Mouse (Mus musculus): Measurements from ENCODE around the gene Klrb1b. TPM values are rescaled to one million over a fixed set of nuclear protein-coding genes. Genes with fewer than 3 reads are reported as not detected.
A peak's percentile ranks its signal among the peaks of the same experiment; 100 is the strongest.

Gene Klrb1b
- polyA plus RNA-seq, 1 experiment from 2014 or later = 0.24 TPM

DNA sequence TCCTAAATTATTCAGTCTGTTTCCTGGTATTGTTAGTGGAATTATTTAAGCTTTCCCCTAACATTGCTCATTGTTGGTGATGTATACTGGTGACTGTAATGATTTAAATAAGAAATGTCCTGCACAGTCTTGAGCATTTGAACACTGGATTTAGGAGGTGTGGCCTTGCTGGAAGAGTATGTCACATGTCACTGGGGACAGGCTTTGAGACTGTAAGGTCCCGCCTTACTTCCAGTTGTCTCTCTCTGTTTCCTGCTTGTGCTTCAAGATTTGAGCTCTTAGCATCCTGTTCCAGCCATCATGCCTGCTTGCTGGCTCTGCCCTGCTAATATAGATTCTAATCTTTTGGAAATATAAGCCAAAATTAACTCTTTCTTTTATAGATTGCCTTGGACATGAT, 60.9 kb downstream of the Klrb1b start:
- no peaks in the 10 kb centered on the region for H3K79me2 ChIP-seq (ENCODE audit: inconsistent target)
- no peak overlapping the region for H3K27ac ChIP-seq
- H3K4me3 ChIP-seq (ENCODE audit: inconsistent target) = no peak overlapping the region
- 100% methylated on average over 1 of the region's 1 CpGs for WGBS (ENCODE audit: missing documents)
- no peaks in the 10 kb centered on the region for H3K36me3 ChIP-seq (ENCODE audit: inconsistent target)

DNA sequence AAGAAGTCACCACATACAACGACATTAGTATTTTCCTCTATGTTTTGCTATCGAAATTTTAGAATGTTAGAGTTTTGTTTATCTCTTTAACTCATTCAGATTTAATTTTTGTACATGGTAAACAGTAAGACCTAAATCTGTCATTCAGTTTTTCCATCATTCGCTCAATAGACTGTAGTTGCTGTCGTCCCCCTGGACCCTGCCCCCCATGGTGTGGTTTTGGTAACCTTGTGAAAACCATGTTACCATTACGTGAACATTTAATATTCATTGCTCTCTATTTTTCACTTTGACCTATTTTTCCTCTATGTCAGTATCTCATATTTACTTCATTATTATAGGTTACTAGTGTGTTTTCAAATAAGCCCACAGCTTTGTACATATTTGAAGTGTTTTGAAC, 61.5 kb downstream of the Klrb1b start:
- no peaks in the 10 kb centered on the region for H3K36me3 ChIP-seq (ENCODE audit: inconsistent target)
- no peak overlapping the region for H3K27ac ChIP-seq
- H3K4me3 ChIP-seq (ENCODE audit: inconsistent target) = peak overlapping the region; percentile 43
- 12% methylated on average over 3 of the region's 5 CpGs for WGBS (ENCODE audit: missing documents)
- no peaks in the 10 kb centered on the region for H3K79me2 ChIP-seq (ENCODE audit: inconsistent target)

DNA sequence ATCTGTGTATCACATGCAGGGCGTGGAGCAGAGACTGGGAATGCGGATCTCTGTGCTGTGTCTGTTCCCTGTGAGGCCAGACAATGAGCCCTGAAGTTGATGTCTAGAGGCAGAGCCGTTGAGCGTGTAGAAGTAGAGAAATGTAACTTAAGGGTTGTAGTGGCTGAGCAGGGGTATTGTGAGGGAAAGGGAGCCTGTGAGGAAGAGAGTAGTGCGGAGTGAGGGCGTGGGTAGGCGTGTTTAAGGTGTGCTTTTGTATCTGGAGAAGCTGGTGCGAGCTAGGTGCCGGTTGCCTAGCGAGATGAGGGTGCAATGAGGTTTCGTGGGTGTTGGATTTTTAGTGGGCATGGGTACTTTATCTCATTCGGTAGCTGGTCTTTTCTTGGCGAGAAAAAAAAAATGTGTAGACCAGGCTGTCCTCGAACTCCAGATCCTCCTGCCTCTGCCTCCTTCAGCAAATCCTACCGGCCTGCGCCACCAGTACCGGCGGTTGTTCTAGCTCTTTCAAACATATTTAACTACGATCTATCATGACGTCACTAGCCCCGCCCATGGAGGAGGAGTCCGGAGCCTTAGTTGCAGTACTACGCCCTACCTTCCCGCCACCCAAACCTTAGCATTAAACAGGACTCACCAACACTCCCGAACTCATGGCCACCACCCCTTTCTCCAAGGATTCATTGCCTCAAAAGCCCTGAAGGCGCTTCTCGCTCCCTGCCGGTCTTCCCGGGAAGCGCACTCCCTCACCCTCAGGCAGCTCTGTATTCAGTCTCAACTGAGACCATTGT, 62.2 kb downstream of the Klrb1b start:
- WGBS (ENCODE audit: missing documents) = 3% methylated on average over 30 of the region's 30 CpGs
- Histone ChIP-seq H3K27ac (no peak overlapping the region), H3K4me3 (ENCODE audit: inconsistent target) (peak overlapping the region; percentile 43)

More for the DNA sequence above, 62.2 kb downstream of the Klrb1b start:
- no peaks in the 10 kb centered on the region for H3K36me3 ChIP-seq (ENCODE audit: inconsistent target)
- no peaks in the 10 kb centered on the region for H3K79me2 ChIP-seq (ENCODE audit: inconsistent target)

Other genes with a start within 250 kb of the Klrb1b start
- not detected in 3 replicates for gene A2ml1, start 244.7 kb downstream of the Klrb1b start, polyA plus RNA-seq (2018)
- gene Klrb1a, start 202.8 kb downstream of the Klrb1b start, polyA plus RNA-seq (2018) = not detected in 3 replicates
- gene Clec2h, start 163.9 kb downstream of the Klrb1b start, polyA plus RNA-seq (2018) = not detected in 3 replicates
- gene Klrb1, start 103.3 kb downstream of the Klrb1b start, polyA plus RNA-seq (2018) = not detected in 3 replicates
- gene Klrb1c, start 37.1 kb downstream of the Klrb1b start, polyA plus RNA-seq (2018) = 0.22 TPM in 1 of 3 replicates, not detected in the others
- gene Gm44511, start within 50 bp of the Klrb1b start, polyA plus RNA-seq (2018) = not detected in 3 replicates
- 4.1 to 7.2 TPM (median 5.9 TPM) in 3 replicates for gene Clec2i, start 61.3 kb upstream of the Klrb1b start, polyA plus RNA-seq (2018)
- gene BC035044, start 64.8 kb upstream of the Klrb1b start, polyA plus RNA-seq (2018) = 0.64 to 4.3 TPM (median 0.99 TPM) in 3 replicates
- not detected in 3 replicates for gene Clec2g, start 108.0 kb upstream of the Klrb1b start, polyA plus RNA-seq (2018)
- 0.14 TPM in 1 of 3 replicates, not detected in the others for gene Klrb1f, start 219.6 kb upstream of the Klrb1b start, polyA plus RNA-seq (2018)